Mouse (Mus musculus) limb, embryonic 14.5 days (tissue): ENCODE results near the gene Syndig1. TPM values are rescaled to one million over a fixed set of nuclear protein-coding genes. Genes with fewer than 3 reads are reported as not detected.

ENCODE experiments used
- ATAC-seq: fragments of 200-750 bp; cut with Nextera tagmentation; 2 replicates; pipeline ENCODE4 v1.8.0; 2017; ENCODE audit warnings: low read depth, moderate number of reproducible peaks, moderate TSS enrichment; ENCODE audit not compliant: low FRiP score
- DNase-seq: peaks from one replicate; pipeline ENCODE4 v3.0.0-alpha.2; 2015; ENCODE audit warnings: low spot score
- H3K27ac ChIP-seq: fragments of 300-500 bp; sonication (generic); replicated peaks from 2 replicates; pipeline ENCODE4 v1.5.1; 2014; ENCODE audit warnings: low read depth, mild to moderate bottlenecking, low read length, moderate library complexity, mixed read lengths
- H3K27me3 ChIP-seq: fragments of 300-500 bp; sonication (generic); 2 replicates; pipeline ENCODE4 v1.6.1; 2014; ENCODE audit warnings: low read length, mixed read lengths; ENCODE audit not compliant: control insufficient read depth, insufficient read depth
- H3K36me3 ChIP-seq: fragments of 300-500 bp; sonication (generic); 2 replicates; pipeline ENCODE4 v1.6.1; 2014; ENCODE audit warnings: mild to moderate bottlenecking, low read length, moderate library complexity, mixed read lengths; ENCODE audit not compliant: control insufficient read depth, insufficient read depth
- H3K4me1 ChIP-seq: fragments of 300-500 bp; sonication (generic); 2 replicates; pipeline ENCODE4 v1.6.1; 2014; ENCODE audit warnings: antibody characterized with exemption, low read length, mixed read lengths; ENCODE audit not compliant: control insufficient read depth, insufficient read depth
- H3K4me2 ChIP-seq: fragments of 300-500 bp; sonication (generic); replicated peaks from 2 replicates; pipeline ENCODE4 v1.6.1; 2014; ENCODE audit warnings: low read depth, mild to moderate bottlenecking, low read length, moderate library complexity; ENCODE audit not compliant: severe bottlenecking
- H3K4me3 ChIP-seq: fragments of 300-500 bp; sonication (generic); replicated peaks from 2 replicates; pipeline ENCODE4 v1.5.1; 2014; ENCODE audit warnings: low read length
- H3K9ac ChIP-seq: fragments of 300-500 bp; sonication (generic); 2 replicates; pipeline ENCODE4 v1.6.1; 2014; ENCODE audit warnings: mild to moderate bottlenecking, low read depth, low read length, moderate library complexity; ENCODE audit not compliant: severe bottlenecking
- H3K9me3 ChIP-seq: fragments of 300-500 bp; sonication (generic); 2 replicates; pipeline ENCODE4 v1.6.1; 2016; ENCODE audit warnings: low read length; ENCODE audit not compliant: control insufficient read depth
- POLR2A ChIP-seq: fragments of 200-500 bp; IDR thresholded peaks from 2 replicates; pipeline ENCODE4 v1.8.0; 2012; ENCODE audit warnings: inconsistent platforms, mild to moderate bottlenecking, moderate library complexity, borderline replicate concordance; ENCODE audit not compliant: insufficient read depth, insufficient read length; ENCODE audit errors: extremely low read depth
- WGBS: fragments of 180-500 bp; shearing (Covaris S2); extraction: QIAGEN DNeasy Blood & Tissue Kit; methylation state at CpG from one replicate; pipeline ENCODE4 v1.1.7; 2014; 5-methylcytosine and 5-hydroxymethylcytosine counted together
- polyA plus RNA-seq, 2 experiments: library from polyadenylated mRNA; depleted of rRNA in 1 of 2; stranded (reverse) in 1 of 2; unstranded in 1 of 2; fragments of >200 nt; fragmentation: Nextera tagmentation in 1 of 2; extraction: Ambion mirVana in 1 of 2; gene quantifications; 2 replicates each; pipeline versions ENCODE4 v1.2.1 to v1.2.3; 2012 to 2014

Syndig1 gene
- polyA plus RNA-seq, 2 experiments: 5.5 to 8.1 TPM

DNA sequence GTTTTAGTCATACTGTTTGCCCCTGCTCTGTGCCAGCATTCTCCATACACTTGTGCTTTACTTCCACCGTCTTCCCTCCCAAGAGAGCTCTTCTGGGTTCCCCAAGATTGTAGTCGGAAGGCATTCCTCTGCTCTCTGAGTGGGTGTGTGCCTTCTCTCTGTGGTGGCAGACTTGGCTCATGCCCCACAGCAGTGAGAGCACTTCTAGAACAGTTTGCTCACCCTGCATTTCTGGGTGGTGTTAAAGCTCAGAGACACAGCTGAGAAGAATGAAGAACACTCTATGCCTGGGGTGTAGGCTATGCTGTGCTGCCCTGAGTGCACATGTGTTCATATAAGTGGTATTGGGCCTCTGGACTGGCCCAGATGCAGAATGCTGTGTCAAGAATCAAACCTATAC lies 15.6 kb downstream of the Syndig1 start:
- no peaks in the 10 kb centered on the region for H3K9me3 ChIP-seq
- H3K4me2 ChIP-seq: no peak overlapping the region
- no peak for TF ChIP-seq POLR2A
- 70% methylated on average over 2 of the region's 2 CpGs for WGBS
- H3K27ac ChIP-seq: no peak overlapping the region
- DNase-seq: no peak
- ATAC-seq: no peak
- H3K4me1 ChIP-seq: 0 out of 2 replicates have a peak, but pooled peaks cover 2% of the 10 kb centered on the region
- no peaks in the 10 kb centered on the region for H3K36me3 ChIP-seq
- H3K27me3 ChIP-seq: no peaks in the 10 kb centered on the region
- H3K9ac ChIP-seq: no peak overlapping the region
- no peak overlapping the region for H3K4me3 ChIP-seq

DNA sequence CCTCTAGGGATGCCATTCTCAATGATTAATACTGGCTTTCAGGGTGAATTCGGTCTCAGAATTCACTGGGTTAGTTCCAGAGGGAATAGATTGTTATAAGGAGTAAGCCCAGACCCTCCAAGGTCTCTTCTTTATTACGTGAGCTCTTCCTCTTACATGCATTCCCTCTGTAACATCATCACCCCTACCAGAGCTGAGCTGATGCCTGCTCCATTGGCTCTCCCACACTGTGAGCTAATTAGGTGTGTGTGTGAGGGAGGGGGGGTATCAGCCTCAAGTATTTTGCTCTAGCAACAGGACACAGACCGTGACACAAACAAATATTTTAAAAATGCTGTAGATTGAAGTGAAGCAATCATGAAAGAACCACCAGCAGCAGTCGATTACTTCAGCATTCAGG lies 19.8 kb downstream of the Syndig1 start:
- Histone ChIP-seq H3K27ac (no peak overlapping the region), H3K4me2 (no peak overlapping the region), H3K9ac (no peak overlapping the region), H3K4me3 (no peak overlapping the region), H3K27me3 (no peaks in the 10 kb centered on the region), H3K4me1 (0 out of 2 replicates have a peak, but pooled peaks cover 2% of the 10 kb centered on the region), H3K36me3 (no peaks in the 10 kb centered on the region), H3K9me3 (no peaks in the 10 kb centered on the region)
- 54% methylated on average over 4 of the region's 4 CpGs for WGBS
- TF ChIP-seq POLR2A: no peak
- DNase-seq: no peak
- no peak for ATAC-seq

DNA sequence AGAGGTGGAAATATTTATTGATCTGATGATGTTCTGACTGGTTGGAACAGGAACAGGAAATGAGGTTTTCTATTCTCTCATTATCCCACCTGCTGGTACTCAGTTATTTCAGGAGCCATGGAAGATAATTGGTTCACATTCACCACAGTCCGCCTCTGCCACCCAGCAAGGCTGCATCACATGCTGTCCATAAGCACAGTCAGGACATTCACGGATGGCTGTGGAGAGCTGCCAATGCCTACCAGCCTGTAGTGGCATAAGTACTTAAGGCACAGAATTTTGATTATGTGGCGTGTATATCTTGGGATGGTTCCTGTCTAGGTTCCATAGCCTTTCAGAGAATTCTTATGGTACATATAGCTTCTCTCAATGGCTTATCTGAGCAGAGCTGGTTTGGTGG lies 32.0 kb downstream of the Syndig1 start:
- no peaks in the 10 kb centered on the region for H3K9me3 ChIP-seq
- no peak overlapping the region for H3K4me3 ChIP-seq
- H3K4me2 ChIP-seq: no peak overlapping the region
- no peak for DNase-seq
- no peak for ATAC-seq
- H3K4me1 ChIP-seq: no peaks in the 10 kb centered on the region
- no peaks in the 10 kb centered on the region for H3K36me3 ChIP-seq
- no peak overlapping the region for H3K27ac ChIP-seq
- no peaks in the 10 kb centered on the region for H3K27me3 ChIP-seq
- H3K9ac ChIP-seq: no peak overlapping the region
- no peak for TF ChIP-seq POLR2A
- 83% methylated on average over 3 of the region's 3 CpGs for WGBS

DNA sequence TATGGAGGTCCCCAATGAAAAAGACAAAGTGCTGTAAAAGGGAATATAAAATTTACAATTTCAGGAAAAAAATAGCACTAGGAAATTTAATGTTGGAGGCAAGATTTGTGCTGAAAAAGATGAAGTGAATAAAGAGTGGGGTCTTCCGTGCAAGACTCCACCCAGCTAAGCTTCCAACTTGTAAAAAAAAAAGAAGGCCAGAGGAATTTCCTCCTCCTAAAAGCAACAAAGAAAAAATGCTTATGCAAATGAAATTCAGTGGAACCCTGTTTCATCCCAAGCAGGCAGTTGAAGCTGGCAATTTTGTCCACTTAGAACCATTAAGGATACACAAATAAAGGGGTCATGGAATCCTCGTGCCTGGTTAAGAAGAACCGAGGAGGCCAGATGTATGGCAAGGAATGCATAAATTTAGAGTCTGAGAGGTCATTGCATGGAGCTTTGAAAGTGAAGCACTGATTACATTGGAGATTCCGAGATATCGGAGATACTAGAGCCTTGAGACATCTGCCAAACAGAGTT lies 37.0 kb downstream of the Syndig1 start:
- DNase-seq (no peak), ATAC-seq (no peak)
- no peaks in the 10 kb centered on the region for H3K27me3 ChIP-seq
- H3K4me1 ChIP-seq: no peaks in the 10 kb centered on the region
- no peak for TF ChIP-seq POLR2A
- H3K4me2 ChIP-seq: no peak overlapping the region
- WGBS: 77% methylated on average over 5 of the region's 5 CpGs
- no peak overlapping the region for H3K9ac ChIP-seq
- H3K4me3 ChIP-seq: no peak overlapping the region
- no peak overlapping the region for H3K27ac ChIP-seq
- H3K9me3 ChIP-seq: no peaks in the 10 kb centered on the region
- H3K36me3 ChIP-seq: no peaks in the 10 kb centered on the region

GRCm38 (mm10) chr2:149870496-149870895 lies 41.5 kb downstream of the Syndig1 start:
- Histone ChIP-seq H3K9me3 (no peaks in the 10 kb centered on the region), H3K27me3 (no peaks in the 10 kb centered on the region), H3K4me2 (no peak overlapping the region), H3K4me1 (no peaks in the 10 kb centered on the region), H3K4me3 (no peak overlapping the region), H3K9ac (no peak overlapping the region), H3K27ac (no peak overlapping the region), H3K36me3 (no peaks in the 10 kb centered on the region)
- no peak for TF ChIP-seq POLR2A
- ATAC-seq (no peak), DNase-seq (no peak)
- WGBS: 43% methylated on average over 2 of the region's 2 CpGs

- no peaks in the 10 kb centered on the region for H3K36me3 ChIP-seq
- no peaks in the 10 kb centered on the region for H3K27me3 ChIP-seq
- DNase-seq (no peak), ATAC-seq (no peak)
- WGBS: 84% methylated on average over 4 of the region's 4 CpGs
- no peaks in the 10 kb centered on the region for H3K4me1 ChIP-seq
- H3K9me3 ChIP-seq: no peaks in the 10 kb centered on the region
- no peak for TF ChIP-seq POLR2A
- H3K4me2 ChIP-seq: no peak overlapping the region
- no peak overlapping the region for H3K4me3 ChIP-seq
- H3K27ac ChIP-seq: no peak overlapping the region
- H3K9ac ChIP-seq: no peak overlapping the region
Observed at GRCm38 (mm10) chr2:149872496-149872895, 43.5 kb downstream of the Syndig1 start.
